Mouse (Mus musculus) cerebellum, adult 9-10 months (tissue): ENCODE data around the gene Ube2m.
"Not testable (repeated sequence)": the region's sequence is repeated elsewhere in the genome, so short reads cannot be mapped to it uniquely, and the experiment has no call there.

Experiments used
- DNase-seq: peaks from one replicate; pipeline ENCODE4 v3.0.0; 2022

Gene Ube2m

GRCm38 (mm10) chr7:13037901-13038555 lies at the start of gene Ube2m:
Gene Ube2m, minus strand, starts transcription at chr7:13038275.
- peak; percentile 99 for DNase-seq

GRCm38 (mm10) chr7:13072293-13072692 lies 34.2 kb upstream of the Ube2m start:
- DNase-seq: no peak

GRCm38 (mm10) chr7:13063399-13063798 lies 25.3 kb upstream of the Ube2m start:
- not testable (repeated sequence) for DNase-seq

GRCm38 (mm10) chr7:13059536-13059935 lies 21.5 kb upstream of the Ube2m start:
- no peak for DNase-seq

- peak; percentile 11 for DNase-seq
Measured at GRCm38 (mm10) chr7:13056913-13057700, 19.0 kb upstream of the Ube2m start.

GRCm38 (mm10) chr7:13054287-13055010 lies 16.4 kb upstream of the Ube2m start, which contains the start of gene Mzf1:
Gene Mzf1, minus strand, starts transcription at chr7:13054764.
- peak; percentile 98 for DNase-seq

- DNase-seq: no peak
Measured at GRCm38 (mm10) chr7:13053961-13054286, 15.8 kb upstream of the Ube2m start.

- DNase-seq: no peak
Measured at GRCm38 (mm10) chr7:13053501-13053900, 15.4 kb upstream of the Ube2m start.

GRCm38 (mm10) chr7:13053001-13053400 lies 14.9 kb upstream of the Ube2m start:
- peak; percentile 67 for DNase-seq

GRCm38 (mm10) chr7:13046084-13046483 lies 8.0 kb upstream of the Ube2m start:
- DNase-seq: peak; percentile 82

GRCm38 (mm10) chr7:13044254-13044625 lies 6.2 kb upstream of the Ube2m start:
- DNase-seq: no peak

- peak; percentile 82 for DNase-seq
Measured at GRCm38 (mm10) chr7:13043445-13044253, 5.6 kb upstream of the Ube2m start.

GRCm38 (mm10) chr7:13043120-13043444 lies 5.0 kb upstream of the Ube2m start:
- DNase-seq: no peak

- DNase-seq: peak; percentile 61
Measured at GRCm38 (mm10) chr7:13042511-13042910, 4.4 kb upstream of the Ube2m start.

- DNase-seq: peak; percentile 43
Measured at GRCm38 (mm10) chr7:13041256-13041655, 3.2 kb upstream of the Ube2m start.

- DNase-seq: peak; percentile 52
Measured at GRCm38 (mm10) chr7:13039181-13039580, 1.1 kb upstream of the Ube2m start.

GRCm38 (mm10) chr7:13038621-13039169 lies 620 bp upstream of the Ube2m start:
- no peak for DNase-seq

GRCm38 (mm10) chr7:13037366-13037765 lies 709 bp downstream of the Ube2m start:
- DNase-seq: peak; percentile 74

GRCm38 (mm10) chr7:13036806-13037205 lies 1.3 kb downstream of the Ube2m start:
- peak; percentile 53 for DNase-seq

- no peak for DNase-seq
Measured at GRCm38 (mm10) chr7:13035211-13035855, 2.7 kb downstream of the Ube2m start.

- DNase-seq: peak; percentile 97
Measured at GRCm38 (mm10) chr7:13034148-13034977, 3.7 kb downstream of the Ube2m start, which contains the start of gene Chmp2a. Gene Chmp2a, minus strand, starts transcription at chr7:13034807.
